ENCODE assay signal across 1 mouse cellular context in the genomic region with DNA sequence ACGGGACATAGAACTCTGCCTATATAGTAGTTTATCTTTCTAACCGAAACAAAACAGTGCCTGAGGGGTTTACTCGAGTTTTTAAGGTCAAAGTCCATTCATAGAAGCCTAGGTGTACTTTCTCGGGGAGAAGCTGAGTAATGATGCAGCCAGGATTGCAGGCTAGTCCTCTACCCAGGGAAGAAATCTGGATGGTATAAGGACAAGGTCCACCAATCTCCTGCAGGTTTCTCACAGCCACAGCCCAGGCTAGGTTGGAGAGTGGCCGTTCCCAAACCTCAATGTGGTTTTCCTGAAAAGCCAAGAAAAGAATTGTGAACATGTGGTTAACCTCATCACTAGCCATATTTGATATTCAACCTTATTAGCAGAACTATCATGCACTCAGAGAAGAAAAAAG.
TF ChIP-seq lines count a peak whose summit lies in the region.

No protein-coding gene starts in this region.

TF ChIP-seq in CH12.LX, 34 proteins besides CTCF, POLR2A, EP300 and RAD21:
- TF ChIP-seq TCF12 (IDR thresholded peaks at IDR 0.05; ENCODE audit: low read depth, low read length): no peak
- peak; percentile 40; the same call in 1 of the 2 replicates for TF ChIP-seq POLR2AphosphoS2 (IDR thresholded peaks at IDR 0.05; ENCODE audit: low read depth, low read length)
